Mouse (Mus musculus) cerebellum, adult 18-20 months (tissue): ENCODE data around the gene Gna15.

Experiments used
- DNase-seq, 2 experiments: peaks; one replicate each; pipeline ENCODE4 v3.0.0; 2021

Gene Gna15

DNA sequence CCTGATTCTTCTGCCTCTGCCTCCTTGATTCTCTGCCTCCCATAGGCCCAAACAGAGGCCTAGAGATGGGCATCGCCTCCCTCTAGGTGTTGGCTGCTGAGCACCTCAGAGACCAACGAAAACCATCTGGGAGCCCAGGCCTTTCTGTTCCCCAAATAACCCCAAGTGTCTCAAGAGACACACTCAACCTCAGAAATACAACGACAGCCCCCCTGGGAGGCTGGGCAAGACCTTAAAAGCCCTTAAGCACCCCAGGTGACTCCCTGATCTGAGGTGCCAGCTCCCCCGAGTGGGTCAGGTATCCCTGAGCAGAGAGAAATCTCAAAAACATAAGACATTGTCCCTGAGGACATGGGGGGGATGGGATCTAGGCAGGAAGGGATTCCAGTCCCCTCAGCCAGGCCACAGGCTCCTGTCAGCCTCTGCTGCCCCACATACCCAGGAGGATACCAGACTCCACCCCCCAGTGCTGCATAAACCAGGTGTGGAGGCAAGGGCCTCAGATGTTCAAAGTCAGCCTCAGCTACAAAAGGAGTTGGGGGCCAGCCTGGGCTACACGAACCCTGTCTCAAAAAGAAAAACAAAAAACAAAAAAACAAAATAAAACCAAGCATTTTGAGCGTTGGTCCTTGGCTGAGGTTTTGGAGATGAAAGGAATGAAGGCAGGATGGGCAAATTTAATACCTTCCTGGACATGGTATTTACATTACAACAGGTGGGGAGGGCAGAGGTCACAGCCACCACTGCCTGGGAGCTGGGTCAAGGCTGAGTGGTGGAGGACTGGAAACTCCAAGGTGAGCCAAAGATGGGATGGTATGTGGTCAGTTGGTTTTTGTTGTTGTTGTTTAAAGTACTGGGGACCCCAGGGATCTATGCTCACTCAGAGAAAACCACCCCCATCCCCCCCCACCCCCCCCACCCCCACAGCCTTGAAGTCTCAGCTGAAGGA is 30.1 kb upstream of the Gna15 start:
- DNase-seq = no peak

DNA sequence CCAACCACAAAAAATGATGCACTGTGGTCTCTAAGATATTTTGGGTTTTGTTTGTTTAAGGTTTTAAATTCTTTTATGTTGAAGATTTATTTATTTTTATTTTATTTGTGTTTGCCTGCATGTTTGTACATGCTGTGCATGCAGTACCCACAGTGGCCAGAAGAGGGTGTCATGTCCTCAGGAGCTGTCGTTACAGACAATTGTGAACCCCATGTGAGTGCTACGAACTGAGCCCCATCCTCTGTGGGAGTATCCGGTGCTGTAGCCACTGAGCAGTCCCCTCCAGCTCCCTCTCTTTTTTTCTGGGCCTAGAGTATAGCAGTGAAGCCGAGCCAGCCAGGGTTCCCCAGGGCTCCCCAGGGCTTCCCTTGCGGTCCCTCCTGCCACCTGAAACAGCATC is 29.2 kb upstream of the Gna15 start:
- no peak for DNase-seq

DNA sequence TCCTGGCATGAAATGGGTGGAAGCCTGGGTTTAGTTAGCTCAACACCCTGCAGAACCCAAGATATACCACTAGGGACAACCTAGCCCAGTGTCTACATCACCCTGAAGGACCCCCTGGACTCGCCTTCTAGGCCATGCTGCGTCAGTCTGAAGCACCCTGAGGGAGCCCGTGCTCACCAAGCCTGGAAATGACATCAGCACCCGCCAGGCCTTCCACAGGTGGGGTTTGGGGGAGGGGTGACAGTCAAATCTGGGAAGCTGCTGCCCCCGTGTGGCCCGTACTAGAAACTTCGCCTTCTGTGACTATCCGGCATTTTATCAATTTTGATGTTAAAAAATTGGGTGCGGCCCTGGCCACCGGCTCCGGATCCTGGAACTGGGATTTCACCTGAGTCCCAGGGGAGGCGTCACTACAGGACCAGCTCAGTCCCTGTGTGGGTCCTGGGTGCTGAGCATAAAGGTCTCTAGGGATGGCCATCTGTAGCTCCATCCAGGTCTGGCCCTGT is 27.6 kb upstream of the Gna15 start:
- DNase-seq = peak; percentile 81 to 87

DNA sequence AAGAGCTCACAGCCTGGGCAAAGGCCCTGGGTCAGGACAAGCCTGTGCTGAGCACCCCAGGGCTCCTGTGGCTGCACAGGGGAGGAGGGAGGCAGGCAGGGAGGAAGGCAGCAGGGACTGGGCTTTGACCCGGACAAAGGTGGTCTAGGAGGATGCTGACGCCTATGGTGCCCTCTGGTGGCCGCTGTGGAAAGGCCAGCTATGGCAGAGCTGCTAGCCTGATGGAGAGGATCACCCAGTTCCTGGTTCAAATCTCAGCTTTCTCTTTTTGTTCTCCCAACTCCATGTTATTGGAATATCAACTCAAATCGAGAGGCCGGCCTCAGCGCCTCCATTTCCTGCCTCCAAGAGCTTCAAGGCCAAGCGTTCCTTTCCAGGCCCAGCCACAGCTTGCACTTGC is 26.2 kb upstream of the Gna15 start:
- peak; percentile 58 to 68 for DNase-seq

DNA sequence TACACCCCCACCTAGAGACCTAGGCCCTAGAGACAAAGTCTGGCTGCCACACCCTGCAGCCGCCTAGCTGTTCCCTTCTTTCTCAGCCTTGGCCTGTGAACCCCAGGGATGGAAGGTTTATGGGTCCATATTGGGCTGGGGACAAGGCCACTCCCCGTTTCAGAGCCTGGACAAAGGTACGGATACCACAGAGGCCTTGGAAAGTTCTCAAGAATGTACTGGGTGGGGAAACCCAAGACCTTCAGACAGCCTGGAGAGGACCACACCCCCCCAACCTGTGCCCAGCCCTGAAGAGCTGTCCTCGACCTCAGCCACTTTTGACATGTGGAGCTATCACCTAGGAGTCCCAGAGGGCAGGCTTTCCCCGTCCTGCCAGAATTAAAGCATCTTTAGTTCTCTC is 24.9 kb upstream of the Gna15 start:
- no peak for DNase-seq

DNA sequence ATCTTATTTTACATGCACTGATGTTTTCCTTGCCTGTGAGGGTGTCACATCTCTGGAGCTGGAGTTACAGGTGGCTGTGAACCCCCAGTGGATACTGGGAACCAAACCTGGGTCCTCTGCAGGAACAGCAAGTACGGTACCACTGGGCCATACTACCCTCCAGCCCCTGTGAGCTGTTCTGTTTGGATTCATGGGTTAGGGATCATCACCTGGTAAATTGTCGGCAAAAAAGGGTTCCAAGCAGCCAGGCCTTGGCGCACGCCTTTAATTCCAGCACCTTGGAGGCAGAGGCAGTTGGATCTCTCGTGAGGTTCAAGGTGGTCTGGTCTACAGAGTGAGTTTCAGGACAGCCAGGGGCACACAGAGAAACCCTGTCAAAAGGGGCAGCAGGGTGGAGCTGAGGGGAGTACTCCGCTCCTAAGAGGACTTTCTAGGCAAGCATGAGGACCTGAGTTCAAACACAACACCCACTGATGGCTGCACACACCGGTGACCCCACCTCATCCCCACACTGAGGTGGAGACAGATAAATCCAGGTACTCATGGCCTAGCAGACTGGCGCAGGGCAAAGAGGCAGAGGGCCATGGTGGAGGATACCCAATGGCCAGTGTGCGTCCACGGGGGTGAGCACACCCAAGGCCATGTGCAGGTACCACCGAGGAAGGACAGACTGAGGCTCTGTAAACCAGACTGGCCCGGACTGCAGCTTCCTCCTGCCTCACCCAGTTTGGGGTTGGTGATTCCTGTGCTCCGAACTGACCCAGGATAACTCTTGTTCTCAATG is 23.0 kb upstream of the Gna15 start:
- no peak for DNase-seq

DNA sequence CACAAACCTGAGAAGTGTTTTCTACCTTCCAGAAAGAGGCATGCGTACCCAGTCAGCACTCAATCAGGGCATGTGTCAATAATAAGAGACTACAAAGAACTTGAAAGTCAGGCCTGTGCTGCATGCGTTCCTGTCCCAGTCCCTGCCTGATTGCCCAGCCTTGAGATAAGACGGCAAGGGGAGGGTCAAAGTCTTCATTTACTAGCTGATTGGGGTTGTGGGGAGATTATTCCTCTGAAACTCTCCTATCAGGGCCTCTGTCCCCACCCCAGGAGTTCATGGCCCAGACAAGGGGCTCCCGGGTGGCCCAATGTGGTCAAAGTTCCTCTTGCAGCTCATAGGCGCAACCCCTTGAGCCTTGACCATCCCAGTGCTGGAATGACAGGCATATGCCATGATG is 22.3 kb upstream of the Gna15 start:
- DNase-seq = no peak

DNA sequence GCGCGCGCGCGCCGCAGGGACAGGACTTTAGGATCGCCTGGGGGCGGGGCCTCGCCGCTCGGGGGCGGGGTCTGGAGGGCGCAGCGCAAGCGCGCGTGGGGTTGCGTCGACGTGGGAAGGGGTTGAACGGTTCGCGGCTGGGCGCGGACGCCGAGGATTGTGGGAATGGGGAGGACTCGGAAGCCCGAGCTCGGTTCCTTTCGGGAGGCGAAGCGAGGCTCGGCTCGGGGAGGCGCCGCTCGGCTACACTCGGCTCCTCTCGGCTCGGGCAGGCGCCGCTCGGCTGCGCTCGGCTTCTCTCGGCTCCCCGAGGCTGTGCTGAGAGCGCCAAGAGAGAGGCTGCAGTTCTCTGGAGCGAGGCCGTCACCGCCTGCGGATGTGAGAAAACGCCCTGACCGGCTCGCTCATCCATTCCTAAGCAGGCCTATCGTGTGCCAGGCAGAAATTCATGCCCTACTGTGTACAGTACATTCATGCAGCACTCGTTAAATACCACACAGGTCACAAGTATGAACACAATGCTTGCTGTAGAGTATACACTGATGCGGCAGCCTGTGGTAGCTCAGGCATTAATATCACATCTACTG is 21.2 kb upstream of the Gna15 start, which contains the start of gene Gna11:
Gene Gna11, minus strand, starts transcription at position 30 of the 587 bp plus-strand sequence.
- DNase-seq = peak; percentile 99 to 100

DNA sequence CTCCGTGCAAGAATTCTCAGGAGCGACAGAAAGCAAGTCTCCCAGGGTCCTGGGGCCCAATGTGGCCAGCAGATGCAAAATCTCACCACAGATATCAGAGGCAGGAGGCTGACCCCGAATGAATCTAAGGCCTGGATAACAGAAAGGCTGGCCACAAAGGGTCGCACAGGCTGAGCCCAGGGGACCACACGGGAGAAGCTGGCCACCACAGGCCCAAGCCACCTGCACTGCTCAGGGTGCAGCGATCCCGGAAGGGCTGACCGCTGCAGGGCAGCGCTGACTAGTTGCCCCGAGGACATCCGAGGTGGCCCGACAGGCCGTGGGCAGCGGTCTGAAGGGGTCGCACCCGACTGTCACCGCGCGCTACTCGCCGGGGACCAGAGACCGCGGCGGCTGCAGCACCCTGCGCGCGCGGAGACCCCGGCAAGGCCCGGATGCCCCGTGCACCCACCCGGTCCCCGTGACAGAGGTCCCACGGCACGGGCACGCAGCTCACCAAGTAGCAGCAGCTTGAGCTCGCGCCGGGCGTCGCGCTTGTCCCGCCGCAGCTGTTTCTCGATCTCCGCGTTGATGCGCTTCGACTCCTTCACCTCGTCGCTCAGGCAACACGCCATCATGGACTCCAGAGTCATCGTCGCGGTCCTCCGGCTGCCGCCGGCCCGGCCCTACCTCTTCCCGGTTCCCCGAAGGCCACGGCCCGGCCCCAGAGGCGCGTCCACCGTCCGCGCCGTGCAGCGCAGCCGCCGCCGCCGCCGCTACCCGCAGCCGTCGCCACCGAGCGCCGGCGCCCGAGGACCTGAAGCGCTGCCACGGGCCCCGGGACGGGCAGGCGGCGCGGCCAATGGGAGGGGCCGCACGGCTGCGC is 20.5 kb upstream of the Gna15 start:
- DNase-seq = no peak

DNA sequence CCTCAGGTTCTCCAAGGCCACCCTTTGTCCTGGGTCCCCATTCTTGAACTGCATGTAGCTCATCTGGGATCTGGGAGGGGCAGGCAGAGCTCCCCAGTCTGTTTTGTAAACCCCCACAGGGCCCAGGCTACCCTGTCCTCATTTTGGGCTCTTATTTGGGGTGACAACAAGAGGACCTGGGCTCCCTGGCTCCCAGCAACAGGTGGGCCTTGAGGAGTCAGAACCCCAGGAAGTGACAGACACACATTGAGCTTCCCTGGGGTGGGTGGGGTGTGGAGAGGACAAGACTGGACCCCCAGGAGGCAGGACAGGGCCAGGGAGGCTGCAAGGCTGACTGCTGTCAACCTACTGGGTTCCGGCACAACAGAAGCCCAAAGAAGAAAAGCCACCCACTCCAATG is 19.6 kb upstream of the Gna15 start:
- DNase-seq = peak in 1 of 2 experiments; percentile 33

DNA sequence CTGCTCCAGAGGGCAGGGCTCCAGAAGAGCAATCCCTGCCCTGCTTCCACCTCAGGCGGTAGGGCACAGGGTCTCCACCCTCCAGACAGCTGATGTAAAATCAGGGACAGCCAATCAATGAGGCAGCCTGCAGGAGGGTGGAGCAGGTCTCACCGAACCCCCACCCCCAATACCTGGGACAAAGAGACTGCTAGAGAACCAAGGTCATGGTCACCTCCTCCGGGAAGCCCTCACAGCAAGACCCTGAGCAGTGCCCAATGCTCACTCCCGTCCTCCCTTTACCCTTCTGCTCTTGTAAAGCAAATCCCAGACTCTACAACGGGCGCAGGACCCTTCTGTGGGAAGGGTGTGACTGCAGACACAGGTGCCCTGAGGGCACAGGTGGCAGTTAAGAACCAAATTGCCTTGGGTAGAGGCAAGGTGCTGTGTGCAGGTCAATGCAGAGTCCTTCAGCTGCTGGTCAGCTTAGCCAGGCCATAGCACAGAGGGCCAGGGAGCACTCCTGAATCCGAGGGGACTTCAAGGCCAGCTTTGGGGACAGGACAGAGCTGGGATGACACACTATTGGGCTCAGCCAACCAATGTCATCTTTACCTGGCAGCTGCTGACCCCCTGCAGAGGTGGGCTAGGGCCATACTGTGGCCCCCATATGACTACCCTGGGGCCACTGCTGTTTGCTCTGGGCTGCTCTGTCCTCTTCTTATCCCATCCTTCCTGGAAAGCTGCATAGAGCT is 18.9 kb upstream of the Gna15 start:
- DNase-seq = no peak

DNA sequence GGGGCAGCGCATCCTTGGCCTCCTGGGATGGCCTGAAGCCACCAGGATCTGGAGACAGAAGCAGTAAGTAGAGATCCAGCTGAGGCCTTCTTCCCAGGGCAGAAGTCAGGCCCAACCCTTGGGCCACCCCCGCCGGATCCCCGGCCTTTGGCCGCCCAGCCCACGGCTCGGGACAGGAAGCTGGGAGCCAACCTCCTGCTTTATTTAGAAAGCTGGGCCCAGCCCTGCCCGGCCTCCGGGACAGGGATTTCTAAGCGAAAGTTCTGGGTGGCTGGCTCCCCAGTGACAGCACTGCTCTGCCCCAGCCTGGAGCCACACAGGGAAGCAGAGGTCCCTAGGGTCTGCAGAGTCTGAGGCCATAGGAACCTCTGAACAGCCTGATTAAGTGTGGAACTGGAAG is 17.8 kb upstream of the Gna15 start:
- no peak for DNase-seq

DNA sequence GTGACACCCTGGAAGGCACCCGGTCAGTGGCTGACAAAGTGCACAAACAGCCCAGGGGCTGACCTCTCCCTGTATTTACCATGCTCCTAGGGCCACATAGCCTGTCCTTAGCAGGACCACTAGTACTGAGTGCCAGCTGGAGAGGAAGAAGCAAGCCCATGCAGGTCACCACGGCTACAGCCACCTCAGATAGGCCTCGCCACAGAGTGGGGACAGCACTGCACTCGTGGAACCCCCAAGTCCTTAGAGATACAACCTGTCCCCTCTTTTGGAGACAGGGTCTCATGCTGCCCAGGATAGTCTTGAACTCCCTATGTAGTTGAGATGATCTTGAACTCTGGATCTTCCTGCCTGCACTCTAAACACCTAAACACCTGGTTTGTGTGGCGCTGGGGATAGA is 17.3 kb upstream of the Gna15 start:
- DNase-seq = no peak

DNA sequence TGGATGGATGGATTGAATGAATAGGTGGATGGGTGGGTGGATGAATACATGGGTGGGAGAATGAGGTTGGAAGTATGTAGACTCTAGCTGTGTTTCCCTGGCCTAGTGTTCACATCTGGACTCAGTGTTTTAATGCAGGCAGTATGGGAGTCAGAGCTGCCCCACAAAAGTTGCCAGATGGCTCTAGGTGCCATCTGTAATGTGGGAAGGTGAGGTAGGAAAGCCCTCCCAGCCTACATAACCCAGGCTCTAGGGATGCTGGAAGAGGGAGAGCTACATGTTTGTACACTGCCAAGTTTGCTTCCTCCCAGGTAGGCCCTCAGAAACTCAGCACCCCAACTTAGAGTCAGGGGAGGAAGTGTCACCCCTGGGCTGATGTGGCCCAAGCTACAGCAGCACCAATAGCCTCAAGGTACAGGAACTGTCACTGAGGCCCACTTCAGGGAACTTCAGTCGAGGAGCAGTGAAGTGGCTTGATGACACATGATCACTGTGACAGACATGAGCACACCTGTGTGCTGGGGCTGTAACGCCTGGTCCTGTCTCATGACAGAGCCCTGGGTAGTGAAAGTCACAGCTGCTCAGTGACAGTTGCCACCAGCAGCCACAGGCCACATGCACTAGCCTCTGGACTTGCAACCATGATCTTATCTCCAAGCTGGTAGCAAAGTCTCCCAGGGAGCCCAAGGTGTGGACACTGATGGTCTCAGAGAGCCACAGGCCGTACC is 14.5 kb upstream of the Gna15 start:
- no peak for DNase-seq

DNA sequence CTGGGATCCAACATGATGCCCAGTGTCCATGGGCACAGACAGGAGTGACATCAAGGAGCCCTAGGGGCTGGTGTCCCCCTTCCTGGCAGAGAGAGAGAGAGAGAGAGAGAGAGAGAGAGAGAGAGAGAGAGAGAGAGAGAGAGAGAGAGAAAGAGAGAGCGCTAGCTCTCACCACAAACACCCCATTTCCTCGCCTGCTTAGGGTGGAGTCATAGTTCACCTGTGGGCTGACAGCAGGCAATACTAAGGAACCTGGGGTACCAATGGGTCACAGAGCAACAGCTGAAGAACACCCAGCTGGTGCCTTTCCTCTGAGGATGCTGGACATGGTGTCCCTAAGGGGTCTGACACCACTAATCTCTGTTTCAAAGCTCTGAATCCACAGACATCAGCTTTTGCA is 13.4 kb upstream of the Gna15 start:
- DNase-seq = no peak

DNA sequence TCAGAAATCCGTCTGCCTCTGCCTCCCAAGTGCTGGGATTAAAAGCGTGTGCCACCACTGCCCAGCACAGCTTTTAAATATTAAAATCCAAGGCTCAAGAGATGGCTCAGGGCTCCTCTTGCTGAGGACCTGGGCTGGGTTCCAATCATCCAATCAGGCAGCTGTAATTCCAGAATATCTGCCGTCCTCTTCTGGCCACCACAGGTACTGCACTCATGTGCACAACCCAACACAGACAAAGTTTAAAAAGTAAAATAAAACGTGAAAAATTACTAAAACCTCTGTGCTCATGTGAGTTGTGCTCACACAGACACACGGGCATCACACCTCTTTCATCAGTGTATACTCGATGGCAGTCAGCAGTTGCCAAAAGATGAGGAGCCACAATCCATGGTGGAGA is 12.7 kb upstream of the Gna15 start:
- DNase-seq = peak in 1 of 2 experiments; percentile 45

DNA sequence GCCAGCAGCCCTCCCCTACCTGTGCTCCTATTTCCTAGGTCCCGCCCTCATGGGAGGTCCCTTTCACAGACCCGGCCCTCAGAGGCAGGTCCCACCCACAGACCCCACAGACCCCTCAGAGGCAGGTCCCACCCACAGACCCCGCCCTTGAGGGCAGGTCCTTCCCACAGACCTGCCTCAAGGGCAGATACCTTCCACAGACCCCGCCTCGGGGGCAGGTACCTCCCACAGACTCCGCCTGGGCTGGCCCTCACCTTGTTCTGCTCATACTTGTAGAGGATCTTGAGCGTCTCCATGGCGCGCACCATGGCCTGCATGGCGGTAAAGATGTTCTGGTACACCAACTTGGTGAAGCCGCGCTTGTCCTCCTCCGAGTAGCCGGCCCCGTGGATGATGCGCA is 10.8 kb upstream of the Gna15 start:
- no peak for DNase-seq

DNA sequence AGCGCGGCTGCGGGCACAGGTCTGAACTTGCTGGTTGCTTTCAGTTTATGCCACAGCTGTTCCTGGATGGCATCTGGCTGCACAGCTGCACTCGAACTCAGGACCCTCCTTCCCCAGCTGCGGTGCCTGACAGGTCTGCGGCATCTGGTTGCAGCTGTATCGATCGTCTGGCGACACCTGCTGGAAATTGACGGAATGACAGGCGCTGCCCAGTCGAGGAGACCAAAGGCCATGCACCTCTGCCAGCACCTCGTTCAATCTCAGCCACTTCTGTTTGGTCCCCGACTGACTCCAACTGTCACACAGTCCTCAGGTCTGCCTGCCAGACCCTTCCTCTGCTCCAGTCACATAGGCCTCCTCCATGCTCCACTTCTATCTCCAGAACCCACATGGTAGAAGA is 2.8 kb upstream of the Gna15 start:
- peak; percentile 58 to 77 for DNase-seq

DNA sequence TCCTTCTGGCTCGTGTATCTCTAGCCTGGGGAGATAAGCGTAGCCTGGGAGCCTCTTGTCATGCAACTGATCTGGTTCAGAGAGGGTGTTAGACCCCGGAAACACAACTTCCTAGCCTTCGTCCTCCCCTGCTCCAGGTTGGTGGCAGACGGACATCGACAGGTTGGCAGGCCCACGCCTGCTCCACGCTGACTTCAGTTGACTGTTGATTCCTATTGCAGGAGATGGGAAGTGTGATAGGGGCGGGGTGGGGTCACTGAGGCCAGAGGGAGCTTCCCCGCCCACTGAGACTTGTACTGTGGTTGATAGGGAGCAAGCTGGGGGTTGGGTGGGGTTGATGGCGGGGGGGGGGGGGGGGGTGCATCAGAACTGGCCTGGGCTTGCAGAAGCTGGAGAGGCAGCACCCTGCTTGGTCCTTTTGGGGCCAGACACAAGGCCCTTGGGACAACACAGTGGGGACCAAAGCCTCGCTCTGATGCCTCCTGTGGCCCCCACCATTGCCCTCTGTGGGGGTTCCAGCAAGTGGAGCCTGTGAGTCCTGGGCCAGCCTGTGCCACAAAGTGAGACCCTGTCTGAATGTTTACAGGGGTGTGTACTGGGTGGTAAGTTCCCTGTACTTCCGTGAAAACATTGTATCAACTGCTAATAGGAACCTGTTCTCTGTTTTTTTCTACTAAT is 1.1 kb upstream of the Gna15 start:
- DNase-seq = no peak

DNA sequence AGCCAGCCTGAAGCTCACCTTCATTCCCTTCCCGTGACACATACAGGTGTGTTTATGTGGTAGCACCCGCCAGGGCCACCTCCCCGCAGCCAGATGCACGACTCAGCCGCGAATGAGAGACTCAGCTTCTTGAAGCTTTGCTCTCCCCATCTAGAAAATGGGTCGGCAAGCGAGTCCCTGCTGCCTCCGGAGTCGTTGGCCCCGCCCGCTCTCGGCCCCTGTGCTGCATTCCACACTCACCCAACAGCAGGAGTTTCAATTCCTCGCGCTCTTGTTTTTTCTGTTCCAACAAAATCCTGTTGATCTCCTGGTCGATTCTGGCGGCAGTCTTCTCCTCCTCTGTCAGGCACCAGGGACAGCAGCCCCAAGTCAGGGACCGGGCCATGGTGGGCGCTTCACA is 455 bp downstream of the Gna15 start:
- no peak for DNase-seq
